Mouse (Mus musculus) midbrain, postnatal 0 days (tissue): ENCODE results near the gene Snx21. TPM values are rescaled to one million over a fixed set of nuclear protein-coding genes. Genes with fewer than 3 reads are reported as not detected.

Experiments used
- ATAC-seq: fragments of 200-750 bp; cut with Nextera tagmentation; 2 replicates; pipeline ENCODE4 v1.8.0; 2017; ENCODE audit warnings: moderate number of reproducible peaks, mild to moderate bottlenecking, moderate TSS enrichment, moderate library complexity; ENCODE audit not compliant: low FRiP score
- DNase-seq: peaks from one replicate; pipeline ENCODE4 v3.0.0-alpha.2; 2015; ENCODE audit warnings: low spot score
- H3K27ac ChIP-seq: fragments of 300-500 bp; sonication (generic); 2 replicates; pipeline ENCODE4 v1.5.1; 2014; ENCODE audit warnings: low read depth, mild to moderate bottlenecking, low read length, mixed read lengths
- H3K27me3 ChIP-seq: fragments of 300-500 bp; sonication (generic); 2 replicates; pipeline ENCODE4 v1.6.1; 2014; ENCODE audit warnings: low read length, control low read depth, mixed read lengths; ENCODE audit not compliant: insufficient read depth
- H3K36me3 ChIP-seq: fragments of 300-500 bp; sonication (generic); 2 replicates; pipeline ENCODE4 v1.6.1; 2014; ENCODE audit warnings: low read length, control low read depth, mixed read lengths; ENCODE audit not compliant: insufficient read depth
- H3K4me1 ChIP-seq: fragments of 300-500 bp; sonication (generic); 2 replicates; pipeline ENCODE4 v1.6.1; 2014; ENCODE audit warnings: mild to moderate bottlenecking, control low read depth, antibody characterized with exemption, low read length, mixed read lengths; ENCODE audit not compliant: insufficient read depth
- H3K4me2 ChIP-seq: fragments of 300-500 bp; sonication (generic); 2 replicates; pipeline ENCODE4 v1.6.1; 2014; ENCODE audit warnings: low read depth, mild to moderate bottlenecking, low read length, mixed read lengths; ENCODE audit not compliant: poor library complexity, severe bottlenecking
- H3K4me3 ChIP-seq: fragments of 300-500 bp; sonication (generic); 2 replicates; pipeline ENCODE4 v1.5.1; 2014; ENCODE audit warnings: low read depth, mild to moderate bottlenecking, low read length, moderate library complexity
- H3K9ac ChIP-seq: fragments of 300-500 bp; sonication (generic); replicated peaks from 2 replicates; pipeline ENCODE4 v1.6.1; 2014; ENCODE audit warnings: mild to moderate bottlenecking, low read length, moderate library complexity, mixed read lengths; ENCODE audit not compliant: poor library complexity, severe bottlenecking
- H3K9me3 ChIP-seq: fragments of 300-500 bp; sonication (generic); 2 replicates; pipeline ENCODE4 v1.6.1; 2016; ENCODE audit warnings: low read length, control low read depth
- CTCF ChIP-seq: IDR thresholded peaks from 2 replicates; pipeline ENCODE4 v1.5.1; 2016; ENCODE audit warnings: antibody characterized with exemption, mild to moderate bottlenecking
- WGBS: fragments of 180-500 bp; shearing (Covaris S2); extraction: QIAGEN DNeasy Blood & Tissue Kit; methylation state at CpG from one replicate; pipeline ENCODE4 v1.1.7; 2014; 5-methylcytosine and 5-hydroxymethylcytosine counted together
- polyA plus RNA-seq: library from polyadenylated mRNA; unstranded; fragments of >200 nt; fragmentation: Nextera tagmentation; extraction: Ambion mirVana; gene quantifications from 2 replicates; pipeline ENCODE4 v1.2.1, GENCODE M21; 2015
- total RNA-seq: library from RNA; depleted of rRNA; stranded (reverse); fragments of >200 nt; gene quantifications from 2 replicates; pipeline ENCODE4 v1.2.3, GENCODE M21; 2014

Gene Snx21
- total and polyA plus RNA-seq, 2 experiments from 2014 or later, result 50.8 to 100 TPM

DNA sequence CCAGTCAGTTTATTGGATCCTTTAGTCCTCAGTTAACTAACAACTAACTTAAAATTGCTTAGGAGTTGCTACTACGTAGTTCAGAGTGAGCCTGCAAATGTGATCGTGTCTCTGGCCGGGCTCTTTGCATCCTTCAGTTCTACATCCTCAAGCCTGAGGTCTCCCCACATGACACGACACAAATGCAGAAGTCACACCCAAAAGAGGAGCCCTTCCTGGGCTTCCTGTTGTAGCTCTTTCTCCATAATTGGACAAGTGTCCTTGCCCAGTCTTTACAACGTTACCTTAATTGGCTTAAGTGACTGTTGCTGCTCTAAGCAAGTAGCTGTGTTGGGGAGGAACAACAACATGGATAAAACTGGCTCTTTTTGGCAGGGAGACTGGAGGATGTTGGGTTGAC lies 29.7 kb downstream of the Snx21 start:
- no peaks in the 10 kb centered on the region for H3K27me3 ChIP-seq
- H3K27ac ChIP-seq, result no peak overlapping the region
- H3K4me1 ChIP-seq, result no peaks in the 10 kb centered on the region
- no peak overlapping the region for H3K4me3 ChIP-seq
- WGBS, result 93% methylated on average over 5 of the region's 5 CpGs
- ATAC-seq (no peak), DNase-seq (no peak)
- peaks cover 5% of the 10 kb centered on the region for H3K36me3 ChIP-seq
- H3K9me3 ChIP-seq, result no peaks in the 10 kb centered on the region
- H3K4me2 ChIP-seq, result no peak overlapping the region
- TF ChIP-seq CTCF, result no peak
- no peak overlapping the region for H3K9ac ChIP-seq

- Histone ChIP-seq H3K4me3 (no peak overlapping the region), H3K36me3 (peaks cover 9% of the 10 kb centered on the region), H3K9ac (no peak overlapping the region), H3K9me3 (no peaks in the 10 kb centered on the region), H3K27ac (no peak overlapping the region), H3K4me2 (no peak overlapping the region), H3K27me3 (no peaks in the 10 kb centered on the region), H3K4me1 (no peaks in the 10 kb centered on the region)
- 89% methylated on average over 8 of the region's 8 CpGs for WGBS
- DNase-seq (no peak), ATAC-seq (no peak)
- no peak for TF ChIP-seq CTCF
Measured at GRCm38 (mm10) chr2:164815821-164816220, 30.2 kb downstream of the Snx21 start.

DNA sequence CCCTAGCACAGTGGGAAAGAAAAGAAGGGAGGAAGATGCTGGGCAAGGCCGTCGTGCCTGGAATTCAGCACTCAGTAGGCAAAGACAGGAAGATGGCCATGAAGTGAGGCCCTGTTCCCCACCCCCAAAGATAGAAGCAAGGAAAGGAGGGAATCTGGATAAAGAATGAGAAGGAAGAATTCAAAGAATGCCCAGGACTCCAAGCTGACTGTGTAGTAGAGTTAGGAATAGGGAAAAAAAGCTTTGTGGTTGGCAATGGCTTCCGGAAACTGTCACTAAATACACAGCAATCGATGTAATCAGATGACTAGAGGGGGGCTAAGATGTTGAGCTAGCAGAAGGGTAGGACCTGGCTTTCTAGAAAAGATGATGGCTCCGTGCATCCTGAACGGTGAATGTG lies 31.6 kb downstream of the Snx21 start:
- Histone ChIP-seq H3K4me2 (no peak overlapping the region), H3K4me3 (no peak overlapping the region), H3K27ac (no peak overlapping the region), H3K4me1 (no peaks in the 10 kb centered on the region), H3K9ac (no peak overlapping the region), H3K9me3 (no peaks in the 10 kb centered on the region), H3K27me3 (no peaks in the 10 kb centered on the region), H3K36me3 (peaks cover 15% of the 10 kb centered on the region)
- DNase-seq (no peak), ATAC-seq (no peak)
- WGBS, result 85% methylated on average over 6 of the region's 6 CpGs
- TF ChIP-seq CTCF, result no peak

DNA sequence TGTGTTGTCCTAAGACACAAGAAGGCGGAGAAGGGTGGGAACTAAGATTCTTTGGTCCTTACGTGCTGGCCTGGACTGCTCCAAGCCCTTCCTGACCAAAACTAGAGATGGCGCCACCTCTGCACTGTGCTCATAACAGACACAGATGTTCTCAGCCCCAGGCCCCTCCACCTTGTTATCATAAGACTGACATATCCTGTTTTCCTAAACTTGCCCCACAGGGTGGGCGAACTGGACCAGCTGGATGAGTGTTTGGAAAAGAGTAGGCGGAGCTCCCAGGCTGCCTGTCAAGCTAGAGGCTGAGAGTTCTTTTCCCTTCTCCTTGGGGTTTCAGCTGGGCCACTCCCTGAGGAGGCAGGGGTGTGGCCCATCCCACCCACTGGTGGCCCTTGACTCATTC lies 32.1 kb downstream of the Snx21 start:
- H3K9me3 ChIP-seq, result no peaks in the 10 kb centered on the region
- H3K4me3 ChIP-seq, result no peak overlapping the region
- H3K4me1 ChIP-seq, result no peaks in the 10 kb centered on the region
- TF ChIP-seq CTCF, result peak; percentile 14; the same call in 1 of the 2 replicates
- no peak overlapping the region for H3K4me2 ChIP-seq
- WGBS, result 81% methylated on average over 5 of the region's 5 CpGs
- H3K36me3 ChIP-seq, result peaks cover 15% of the 10 kb centered on the region
- ATAC-seq (no peak), DNase-seq (no peak)
- no peak overlapping the region for H3K27ac ChIP-seq
- no peak overlapping the region for H3K9ac ChIP-seq
- no peaks in the 10 kb centered on the region for H3K27me3 ChIP-seq

DNA sequence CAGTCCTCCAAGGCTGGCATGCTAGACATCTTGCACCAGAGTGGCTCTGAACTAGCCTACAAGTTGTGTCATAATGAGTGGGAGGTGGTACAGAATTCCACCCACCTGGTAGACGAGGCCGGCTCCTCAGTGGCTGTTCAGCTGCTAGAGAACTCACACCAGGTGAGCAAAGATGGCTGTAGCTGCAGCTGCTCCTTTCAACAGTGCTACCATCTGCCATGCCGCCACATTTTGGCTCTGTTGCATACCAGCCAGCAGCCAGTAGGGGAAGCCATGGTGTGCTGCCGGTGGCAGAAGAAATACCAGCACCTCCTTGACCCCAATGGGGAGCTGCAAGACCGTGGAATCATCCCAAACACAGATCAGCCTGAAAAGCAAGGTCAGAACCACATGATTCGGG lies 35.4 kb downstream of the Snx21 start:
- 85% methylated on average over 6 of the region's 6 CpGs for WGBS
- peaks cover 5% of the 10 kb centered on the region; the same call in 1 of the 2 replicates for H3K4me1 ChIP-seq
- TF ChIP-seq CTCF, result no peak
- peaks cover 29% of the 10 kb centered on the region for H3K36me3 ChIP-seq
- no peak overlapping the region for H3K27ac ChIP-seq
- ATAC-seq (no peak), DNase-seq (no peak)
- no peak overlapping the region for H3K4me3 ChIP-seq
- no peak overlapping the region for H3K9ac ChIP-seq
- H3K9me3 ChIP-seq, result no peaks in the 10 kb centered on the region
- no peaks in the 10 kb centered on the region for H3K27me3 ChIP-seq
- no peak overlapping the region for H3K4me2 ChIP-seq

DNA sequence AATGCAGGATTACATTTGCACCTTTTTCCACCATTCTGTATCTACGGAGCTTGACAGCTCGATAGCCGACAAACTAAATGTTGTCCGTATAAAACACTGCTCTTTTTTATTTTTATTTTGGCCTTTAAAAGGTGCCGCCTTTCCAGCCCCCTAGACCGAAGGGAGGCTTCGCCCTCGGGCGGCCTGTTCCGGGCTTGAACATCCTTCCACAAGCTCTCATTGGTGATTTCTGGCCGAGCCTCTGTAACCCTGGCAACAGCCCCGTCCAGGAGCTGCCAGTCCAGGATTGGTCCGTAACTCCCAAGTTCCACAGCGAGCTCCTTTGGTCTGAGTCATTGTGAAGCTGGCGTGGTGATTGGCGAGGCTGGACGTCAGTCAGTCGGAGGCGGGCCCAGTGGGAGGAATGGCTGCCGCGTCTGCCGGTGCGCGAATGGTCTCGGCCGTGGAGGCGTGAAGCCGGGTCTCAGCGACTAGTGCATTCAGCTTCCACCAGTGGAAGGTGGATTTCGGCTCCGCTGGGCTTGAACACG lies 37.1 kb downstream of the Snx21 start, which contains the start of gene Zswim1:
Zswim1 (plus strand) TSS at position 51 of the 530 bp plus-strand sequence.
- DNase-seq (peak; percentile 99), ATAC-seq (peak; percentile 98)
- Histone ChIP-seq H3K27ac (peak within 1 kb of the TSS; percentile 93), H3K9me3 (no peaks in the 10 kb centered on the region), H3K36me3 (peaks cover 36% of the 10 kb centered on the region), H3K27me3 (no peaks in the 10 kb centered on the region), H3K4me1 (peaks cover 5% of the 10 kb centered on the region; the same call in 1 of the 2 replicates), H3K9ac (peak within 1 kb of the TSS; percentile 74), H3K4me2 (peak within 1 kb of the TSS; percentile 58), H3K4me3 (peak within 1 kb of the TSS; percentile 63)
- TF ChIP-seq CTCF, result no peak
- WGBS, result 1% methylated on average over 32 of the region's 32 CpGs
